Mouse (Mus musculus) urinary bladder, postnatal 10 days (tissue): ENCODE results near the gene Prg4.

ENCODE experiments used
- DNase-seq: peaks from one replicate; pipeline ENCODE4 v3.0.0; 2022; ENCODE audit warnings: low spot score

Gene Prg4

GRCm38 (mm10) chr1:150404555-150404954 is 61.4 kb downstream of the Prg4 start:
- no peak for DNase-seq

- no peak for DNase-seq
These were observed 62.1 kb downstream of the Prg4 start for GRCm38 (mm10) chr1:150403914-150404313.
